Mouse (Mus musculus) heart, embryonic 12.5 days (tissue): ENCODE results near the gene St3gal2. TPM values are rescaled to one million over a fixed set of nuclear protein-coding genes. Genes with fewer than 3 reads are reported as not detected.

Experiments used
- ATAC-seq: fragments of 200-750 bp; cut with Nextera tagmentation; 2 replicates; pipeline ENCODE4 v1.8.0; 2017; ENCODE audit warnings: moderate TSS enrichment, moderate library complexity; ENCODE audit not compliant: insufficient number of reproducible peaks, low FRiP score
- H3K27ac ChIP-seq: fragments of 300-500 bp; sonication (generic); 2 replicates; pipeline ENCODE4 v1.5.1; 2016; ENCODE audit warnings: mild to moderate bottlenecking, moderate library complexity; ENCODE audit not compliant: poor library complexity, severe bottlenecking
- H3K27me3 ChIP-seq: fragments of 300-500 bp; sonication (generic); replicated peaks from 2 replicates; pipeline ENCODE4 v1.6.1; 2016; ENCODE audit warnings: mild to moderate bottlenecking, moderate library complexity
- H3K36me3 ChIP-seq: fragments of 300-500 bp; sonication (generic); 2 replicates; pipeline ENCODE4 v1.6.1; 2016; ENCODE audit warnings: mild to moderate bottlenecking, moderate library complexity
- H3K4me1 ChIP-seq: fragments of 300-500 bp; sonication (generic); replicated peaks from 2 replicates; pipeline ENCODE4 v1.6.1; 2016; ENCODE audit warnings: mild to moderate bottlenecking
- H3K4me2 ChIP-seq: fragments of 300-500 bp; sonication (generic); 2 replicates; pipeline ENCODE4 v1.6.1; 2016; ENCODE audit warnings: mild to moderate bottlenecking, moderate library complexity
- H3K4me3 ChIP-seq: fragments of 300-500 bp; sonication (generic); 2 replicates; pipeline ENCODE4 v1.5.1; 2016; ENCODE audit warnings: mild to moderate bottlenecking
- H3K9ac ChIP-seq: fragments of 300-500 bp; sonication (generic); 2 replicates; pipeline ENCODE4 v1.6.1; 2016; ENCODE audit warnings: mild to moderate bottlenecking, moderate library complexity
- H3K9me3 ChIP-seq: fragments of 300-500 bp; sonication (generic); replicated peaks from 2 replicates; pipeline ENCODE4 v1.6.1; 2016; ENCODE audit warnings: mild to moderate bottlenecking, moderate library complexity
- WGBS: fragments of 180-500 bp; shearing (Covaris S2); methylation state at CpG from one replicate; pipeline ENCODE4 v1.1.7; 2016; 5-methylcytosine and 5-hydroxymethylcytosine counted together
- polyA plus RNA-seq: library from polyadenylated mRNA; unstranded; fragments of >200 nt; fragmentation: Nextera tagmentation; extraction: Ambion mirVana; gene quantifications from 2 replicates; pipeline ENCODE4 v1.2.1, GENCODE M21; 2016

St3gal2 gene
- 27.1 and 27.6 TPM in 2 replicates for polyA plus RNA-seq

GRCm38 (mm10) chr8:110919341-110920031, at the start of gene St3gal2:
TSS of gene St3gal2 (plus strand) at chr8:110919922.
- H3K36me3 ChIP-seq, result 0 out of 2 replicates have a peak, but pooled peaks cover 7% of the 10 kb centered on the region
- ATAC-seq, result peak; percentile 97
- peak within 1 kb of the TSS; percentile 91 for H3K27ac ChIP-seq
- H3K27me3 ChIP-seq, result no peaks in the 10 kb centered on the region
- peaks cover 17% of the 10 kb centered on the region for H3K4me1 ChIP-seq
- peak within 1 kb of the TSS; percentile 96 for H3K9ac ChIP-seq
- 1% methylated on average over 27 of the region's 36 CpGs for WGBS
- peak within 1 kb of the TSS; percentile 76 for H3K4me2 ChIP-seq
- H3K4me3 ChIP-seq, result peak within 1 kb of the TSS; percentile 95
- no peaks in the 10 kb centered on the region for H3K9me3 ChIP-seq

GRCm38 (mm10) chr8:110870501-110870900, 49.2 kb upstream of the St3gal2 start:
- ATAC-seq, result no peak
- WGBS, result 95% methylated on average over 2 of the region's 2 CpGs
- H3K4me2 ChIP-seq, result no peak overlapping the region
- H3K9me3 ChIP-seq, result no peaks in the 10 kb centered on the region
- no peaks in the 10 kb centered on the region for H3K27me3 ChIP-seq
- H3K4me1 ChIP-seq, result no peaks in the 10 kb centered on the region
- no peak overlapping the region for H3K9ac ChIP-seq
- H3K36me3 ChIP-seq, result peaks cover 91% of the 10 kb centered on the region
- H3K4me3 ChIP-seq, result no peak overlapping the region
- H3K27ac ChIP-seq, result no peak overlapping the region

- H3K27me3 ChIP-seq, result no peaks in the 10 kb centered on the region
- peaks cover 94% of the 10 kb centered on the region for H3K36me3 ChIP-seq
- H3K4me1 ChIP-seq, result no peaks in the 10 kb centered on the region
- no peak overlapping the region for H3K27ac ChIP-seq
- WGBS, result 79% methylated on average over 4 of the region's 4 CpGs
- no peak overlapping the region for H3K4me2 ChIP-seq
- no peaks in the 10 kb centered on the region for H3K9me3 ChIP-seq
- ATAC-seq, result no peak
- H3K9ac ChIP-seq, result no peak overlapping the region
- no peak overlapping the region for H3K4me3 ChIP-seq
Observed at GRCm38 (mm10) chr8:110877862-110878261, 41.9 kb upstream of the St3gal2 start.

- no peaks in the 10 kb centered on the region for H3K9me3 ChIP-seq
- H3K4me3 ChIP-seq, result no peak overlapping the region
- no peak overlapping the region for H3K9ac ChIP-seq
- no peaks in the 10 kb centered on the region for H3K4me1 ChIP-seq
- WGBS, result 94% methylated on average over 10 of the region's 10 CpGs
- peaks cover 92% of the 10 kb centered on the region for H3K36me3 ChIP-seq
- no peak overlapping the region for H3K27ac ChIP-seq
- H3K4me2 ChIP-seq, result no peak overlapping the region
- no peaks in the 10 kb centered on the region for H3K27me3 ChIP-seq
- no peak for ATAC-seq
Observed at GRCm38 (mm10) chr8:110881741-110882310, 37.9 kb upstream of the St3gal2 start.

GRCm38 (mm10) chr8:110883824-110884223, 35.9 kb upstream of the St3gal2 start:
- H3K27me3 ChIP-seq, result no peaks in the 10 kb centered on the region
- H3K9me3 ChIP-seq, result no peaks in the 10 kb centered on the region
- WGBS, result 94% methylated on average over 18 of the region's 18 CpGs
- no peak overlapping the region for H3K4me3 ChIP-seq
- H3K9ac ChIP-seq, result no peak overlapping the region
- ATAC-seq, result no peak
- peaks cover 91% of the 10 kb centered on the region for H3K36me3 ChIP-seq
- no peak overlapping the region for H3K4me2 ChIP-seq
- H3K4me1 ChIP-seq, result no peaks in the 10 kb centered on the region
- no peak overlapping the region for H3K27ac ChIP-seq

- 75% methylated on average over 3 of the region's 3 CpGs for WGBS
- H3K36me3 ChIP-seq, result peaks cover 83% of the 10 kb centered on the region
- no peak for ATAC-seq
- H3K9ac ChIP-seq, result no peak overlapping the region
- no peak overlapping the region for H3K27ac ChIP-seq
- no peak overlapping the region for H3K4me2 ChIP-seq
- H3K27me3 ChIP-seq, result no peaks in the 10 kb centered on the region
- no peak overlapping the region for H3K4me3 ChIP-seq
- no peaks in the 10 kb centered on the region for H3K9me3 ChIP-seq
- H3K4me1 ChIP-seq, result peaks cover 8% of the 10 kb centered on the region
Observed at GRCm38 (mm10) chr8:110886634-110887033, 33.1 kb upstream of the St3gal2 start.

GRCm38 (mm10) chr8:110887551-110887950, 32.2 kb upstream of the St3gal2 start:
- WGBS, result 88% methylated on average over 10 of the region's 10 CpGs
- no peak overlapping the region for H3K27ac ChIP-seq
- no peaks in the 10 kb centered on the region for H3K27me3 ChIP-seq
- H3K9ac ChIP-seq, result no peak overlapping the region
- H3K9me3 ChIP-seq, result no peaks in the 10 kb centered on the region
- H3K4me3 ChIP-seq, result no peak overlapping the region
- H3K36me3 ChIP-seq, result peaks cover 78% of the 10 kb centered on the region
- peaks cover 8% of the 10 kb centered on the region for H3K4me1 ChIP-seq
- no peak for ATAC-seq
- H3K4me2 ChIP-seq, result no peak overlapping the region

- Histone ChIP-seq H3K9ac (no peak overlapping the region), H3K4me3 (no peak overlapping the region), H3K27me3 (no peaks in the 10 kb centered on the region), H3K9me3 (no peaks in the 10 kb centered on the region), H3K27ac (no peak overlapping the region), H3K4me2 (no peak overlapping the region), H3K36me3 (peaks cover 78% of the 10 kb centered on the region), H3K4me1 (peaks cover 8% of the 10 kb centered on the region)
- ATAC-seq, result no peak
- WGBS, result 89% methylated on average over 8 of the region's 8 CpGs
Observed at GRCm38 (mm10) chr8:110888441-110888840, 31.3 kb upstream of the St3gal2 start.

- WGBS, result 82% methylated on average over 16 of the region's 16 CpGs
- Histone ChIP-seq H3K4me3 (no peak overlapping the region), H3K36me3 (peaks cover 75% of the 10 kb centered on the region), H3K27me3 (no peaks in the 10 kb centered on the region), H3K4me1 (peaks cover 8% of the 10 kb centered on the region), H3K9ac (no peak overlapping the region), H3K27ac (no peak overlapping the region), H3K9me3 (no peaks in the 10 kb centered on the region), H3K4me2 (no peak overlapping the region)
- ATAC-seq, result no peak
Observed at GRCm38 (mm10) chr8:110888860-110889259, 30.9 kb upstream of the St3gal2 start.

- H3K4me2 ChIP-seq, result no peak overlapping the region
- H3K9ac ChIP-seq, result no peak overlapping the region
- 0 out of 2 replicates have a peak overlapping the region, but pooled peaks have one; percentile 5 for H3K27ac ChIP-seq
- ATAC-seq, result no peak
- peaks cover 8% of the 10 kb centered on the region for H3K4me1 ChIP-seq
- WGBS, result 53% methylated on average over 12 of the region's 12 CpGs
- H3K27me3 ChIP-seq, result no peaks in the 10 kb centered on the region
- no peaks in the 10 kb centered on the region for H3K9me3 ChIP-seq
- H3K4me3 ChIP-seq, result no peak overlapping the region
- peaks cover 74% of the 10 kb centered on the region for H3K36me3 ChIP-seq
Observed at GRCm38 (mm10) chr8:110889904-110890470, 29.7 kb upstream of the St3gal2 start.

- H3K4me2 ChIP-seq, result no peak overlapping the region
- H3K9me3 ChIP-seq, result no peaks in the 10 kb centered on the region
- H3K4me1 ChIP-seq, result peaks cover 8% of the 10 kb centered on the region
- H3K27ac ChIP-seq, result no peak overlapping the region
- H3K27me3 ChIP-seq, result no peaks in the 10 kb centered on the region
- ATAC-seq, result no peak
- H3K9ac ChIP-seq, result no peak overlapping the region
- H3K36me3 ChIP-seq, result peaks cover 57% of the 10 kb centered on the region
- 83% methylated on average over 7 of the region's 7 CpGs for WGBS
- no peak overlapping the region for H3K4me3 ChIP-seq
Observed at GRCm38 (mm10) chr8:110892040-110892439, 27.7 kb upstream of the St3gal2 start.
